Mouse (Mus musculus) kidney, adult 11 months (tissue): ENCODE results near the gene Pigm.
A peak's percentile ranks its signal among the peaks of the same experiment; 100 is the strongest.

Source experiments
- DNase-seq: peaks from one replicate; pipeline ENCODE4 v3.0.0; 2022

Gene Pigm

DNA sequence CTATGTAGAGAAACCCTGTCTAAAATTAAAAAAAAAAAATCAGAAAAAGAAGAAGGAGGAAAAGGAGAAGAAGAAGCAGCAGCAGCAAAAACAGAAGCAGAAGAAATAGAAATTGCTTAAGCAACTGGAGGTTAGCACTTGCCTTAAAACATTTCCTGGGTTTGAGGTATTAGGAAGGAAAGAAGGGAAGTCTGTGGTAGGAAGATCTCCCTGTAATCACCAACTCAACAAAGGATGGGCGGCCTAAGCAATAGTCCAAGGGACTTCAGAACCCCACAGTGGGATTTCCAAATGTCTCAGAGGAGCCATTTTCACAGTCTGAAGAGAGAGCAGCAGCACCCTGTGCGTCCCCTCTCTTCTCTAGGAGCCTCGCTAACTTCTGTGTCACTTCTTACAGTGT, 23.9 kb upstream of the Pigm start:
- no peak for DNase-seq

GRCm38 (mm10) chr1:172355336-172355735, 21.0 kb upstream of the Pigm start:
- DNase-seq: no peak

DNA sequence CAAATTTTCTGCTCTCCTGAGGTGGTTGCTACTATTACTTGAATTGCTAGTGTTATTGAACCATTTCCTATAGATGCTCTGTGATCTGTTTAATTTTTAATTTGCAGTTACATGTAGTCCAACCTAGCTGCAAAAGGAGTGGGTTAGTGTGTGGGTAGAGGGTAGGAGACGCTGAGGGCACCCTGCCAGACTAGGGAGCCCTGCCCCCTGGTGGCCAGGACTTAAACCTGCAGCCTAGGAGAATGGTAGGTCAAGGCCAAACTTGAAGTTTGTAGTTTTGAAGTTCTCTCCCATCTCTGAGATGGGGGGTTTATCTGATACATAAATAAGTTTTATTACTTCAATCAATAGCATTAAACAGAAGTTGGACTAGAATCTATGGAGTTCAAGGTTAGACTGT, 18.8 kb upstream of the Pigm start:
- DNase-seq: no peak

DNA sequence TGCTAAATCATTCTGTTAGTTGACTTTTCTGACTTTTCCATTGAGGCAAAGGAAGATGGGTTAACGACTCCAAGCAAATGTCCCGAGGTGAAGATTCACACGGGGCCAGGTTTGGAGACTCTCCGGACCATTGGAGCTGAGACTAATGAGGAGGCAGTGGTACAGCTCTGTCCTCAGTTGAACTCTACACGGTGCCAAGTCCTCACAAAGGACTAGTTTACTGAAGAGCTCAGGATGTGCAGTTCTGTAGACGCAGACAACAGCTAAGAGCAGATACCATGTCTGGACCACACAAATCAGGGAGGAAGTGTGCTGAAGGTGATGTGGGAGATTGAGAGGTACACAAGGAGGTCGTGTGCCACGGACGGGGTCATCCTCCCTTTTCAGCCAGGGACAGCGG, 18.0 kb upstream of the Pigm start:
- DNase-seq: no peak

DNA sequence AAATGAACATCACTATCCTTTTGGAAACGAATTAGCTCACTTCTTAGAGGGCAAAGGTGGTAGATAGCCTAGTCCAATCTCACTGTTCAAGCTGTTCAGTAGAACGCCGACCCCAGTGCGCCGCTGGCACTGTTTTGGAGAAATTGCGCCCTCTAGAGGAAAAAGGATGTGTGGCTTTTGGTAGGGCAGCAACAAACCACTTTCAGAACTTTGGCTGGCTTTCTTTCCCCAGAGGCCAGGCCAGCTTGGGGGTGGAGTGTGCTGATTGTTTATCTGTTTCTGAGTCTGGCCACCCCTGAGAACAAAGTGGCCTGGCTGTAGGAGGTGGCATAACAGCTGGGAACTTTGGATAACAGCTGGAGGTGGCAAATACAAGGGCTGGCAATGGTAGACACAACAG, 11.7 kb upstream of the Pigm start:
- DNase-seq: no peak

DNA sequence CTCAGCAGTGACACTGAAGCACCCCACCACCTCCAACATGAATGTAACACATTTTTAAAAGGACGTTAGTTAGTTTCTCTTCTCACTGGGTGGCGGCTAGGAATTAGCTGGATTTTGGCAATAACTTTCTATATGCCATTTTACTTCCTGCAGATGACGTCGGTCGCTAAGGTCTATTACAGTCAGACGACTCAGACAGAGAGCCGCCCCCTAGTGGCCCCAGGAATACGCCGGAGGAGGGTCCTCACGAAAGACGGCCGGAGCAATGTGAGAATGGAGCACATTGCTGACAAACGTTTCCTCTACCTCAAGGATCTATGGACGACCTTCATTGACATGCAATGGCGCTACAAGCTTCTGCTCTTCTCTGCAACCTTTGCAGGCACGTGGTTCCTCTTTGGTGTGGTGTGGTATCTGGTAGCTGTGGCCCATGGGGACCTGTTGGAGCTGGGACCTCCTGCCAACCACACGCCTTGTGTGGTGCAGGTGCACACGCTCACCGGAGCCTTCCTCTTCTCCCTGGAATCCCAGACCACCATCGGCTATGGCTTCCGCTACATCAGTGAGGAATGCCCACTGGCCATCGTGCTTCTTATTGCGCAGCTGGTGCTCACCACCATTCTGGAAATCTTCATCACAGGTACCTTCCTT, 7.5 kb upstream of the Pigm start:
- no peak for DNase-seq

GRCm38 (mm10) chr1:172376758-172377458, 562 bp downstream of the Pigm start:
- no peak for DNase-seq

- DNase-seq: peak; percentile 47
These were observed 3.7 kb downstream of the Pigm start for GRCm38 (mm10) chr1:172380066-172380465.

- DNase-seq: no peak
These were observed 5.7 kb downstream of the Pigm start for GRCm38 (mm10) chr1:172382090-172382489.

GRCm38 (mm10) chr1:172387246-172387645, 10.9 kb downstream of the Pigm start:
- no peak for DNase-seq

DNA sequence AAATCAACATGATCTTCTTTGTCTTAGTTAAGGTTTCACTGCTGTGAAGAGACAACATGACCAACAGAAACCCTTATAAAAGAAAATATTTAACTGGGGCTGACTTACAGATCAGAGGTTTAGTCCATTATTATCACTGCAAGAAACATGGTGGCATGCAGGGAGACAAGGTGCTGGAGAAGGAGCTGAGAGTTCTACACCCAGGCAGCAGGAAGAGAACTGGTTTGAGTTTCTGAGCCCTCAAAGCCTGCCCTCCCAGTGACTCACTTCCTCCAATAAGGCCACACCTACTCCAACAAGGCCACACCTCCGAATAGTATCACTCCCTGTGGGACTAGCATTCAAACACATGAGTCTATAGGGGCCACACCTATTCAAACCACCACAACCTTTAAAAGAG, 14.4 kb downstream of the Pigm start:
- no peak for DNase-seq

DNA sequence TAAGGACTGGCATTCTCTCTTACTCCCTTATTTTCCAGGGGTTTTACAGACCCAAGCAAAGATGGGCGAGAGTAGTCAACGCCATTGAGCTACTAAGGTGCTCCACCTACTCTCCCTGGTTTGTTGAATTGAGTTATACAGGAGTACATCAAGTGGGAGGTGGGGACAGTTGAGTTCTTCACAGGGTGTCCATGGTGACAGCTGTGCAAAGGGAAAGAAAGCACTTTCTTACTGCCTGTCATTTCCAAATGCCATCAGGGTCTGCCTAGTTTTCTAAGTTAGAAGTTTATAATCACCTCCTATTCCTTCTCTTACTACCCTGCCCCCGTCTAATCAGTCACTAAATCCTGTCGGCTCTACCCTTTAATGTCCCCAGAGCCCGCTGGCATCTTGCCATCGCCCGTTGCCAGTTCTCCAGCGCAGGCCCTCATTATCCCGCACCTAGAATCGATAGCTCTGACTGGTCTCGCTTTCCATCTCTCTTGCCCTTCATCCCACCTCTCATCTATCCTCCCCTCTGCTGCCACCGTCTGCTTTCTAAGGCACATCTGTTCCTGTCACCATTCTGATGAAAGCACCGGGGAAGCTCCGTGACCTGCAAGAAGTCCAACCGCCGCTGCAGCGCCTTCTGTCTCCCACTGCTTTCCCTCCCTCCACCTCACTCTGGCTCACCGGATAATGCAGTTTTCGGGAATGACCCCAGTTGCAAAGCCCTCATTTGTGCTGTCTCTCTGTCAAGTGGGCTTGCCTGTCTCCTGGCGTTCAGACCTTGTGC, 15.6 kb downstream of the Pigm start:
- DNase-seq: no peak

DNA sequence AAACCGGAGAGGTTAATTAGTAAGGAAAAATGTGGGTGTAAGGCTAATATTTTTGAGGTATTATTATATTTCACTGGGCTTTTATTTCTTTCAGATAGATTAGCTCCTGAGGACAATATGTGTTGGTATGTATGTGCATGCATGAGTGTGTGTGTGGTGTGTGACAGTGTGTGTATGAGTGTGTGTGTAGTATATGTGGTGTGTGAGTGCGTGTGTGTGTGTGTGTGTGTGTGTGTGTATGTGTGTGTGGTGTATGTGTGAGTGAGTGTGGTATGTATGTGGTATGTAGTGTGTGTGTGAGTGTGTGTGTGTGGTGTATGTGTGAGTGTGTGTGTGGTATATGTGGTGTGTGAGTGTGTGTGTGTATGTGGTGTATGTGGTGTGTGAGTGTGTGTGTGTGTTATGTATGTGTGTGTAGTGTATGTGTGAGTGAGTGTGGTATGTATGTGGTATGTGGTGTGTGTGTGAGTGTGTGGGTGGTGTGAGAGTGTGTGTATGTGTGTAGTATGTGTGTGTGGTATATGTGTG, 16.4 kb downstream of the Pigm start:
- DNase-seq: no peak

DNA sequence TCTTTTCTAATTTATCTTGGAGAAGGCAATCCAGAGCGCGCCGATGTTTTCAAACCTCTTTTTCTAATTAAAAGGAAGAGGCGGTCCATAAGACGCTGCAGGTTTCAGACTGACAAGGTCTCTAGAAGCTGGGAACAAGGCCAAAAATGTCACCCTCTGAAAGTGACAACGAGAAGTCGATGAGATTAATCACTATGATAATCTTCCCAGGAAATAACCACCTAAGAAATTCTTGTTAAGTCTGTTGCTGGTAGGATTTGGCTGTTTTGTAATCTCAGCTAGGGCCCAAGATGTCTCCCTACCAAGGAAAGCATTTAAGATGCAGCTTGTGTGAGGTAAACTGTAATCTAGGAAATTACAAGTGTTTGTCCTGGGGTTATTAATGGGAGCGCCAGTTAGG, 17.4 kb downstream of the Pigm start:
- no peak for DNase-seq

DNA sequence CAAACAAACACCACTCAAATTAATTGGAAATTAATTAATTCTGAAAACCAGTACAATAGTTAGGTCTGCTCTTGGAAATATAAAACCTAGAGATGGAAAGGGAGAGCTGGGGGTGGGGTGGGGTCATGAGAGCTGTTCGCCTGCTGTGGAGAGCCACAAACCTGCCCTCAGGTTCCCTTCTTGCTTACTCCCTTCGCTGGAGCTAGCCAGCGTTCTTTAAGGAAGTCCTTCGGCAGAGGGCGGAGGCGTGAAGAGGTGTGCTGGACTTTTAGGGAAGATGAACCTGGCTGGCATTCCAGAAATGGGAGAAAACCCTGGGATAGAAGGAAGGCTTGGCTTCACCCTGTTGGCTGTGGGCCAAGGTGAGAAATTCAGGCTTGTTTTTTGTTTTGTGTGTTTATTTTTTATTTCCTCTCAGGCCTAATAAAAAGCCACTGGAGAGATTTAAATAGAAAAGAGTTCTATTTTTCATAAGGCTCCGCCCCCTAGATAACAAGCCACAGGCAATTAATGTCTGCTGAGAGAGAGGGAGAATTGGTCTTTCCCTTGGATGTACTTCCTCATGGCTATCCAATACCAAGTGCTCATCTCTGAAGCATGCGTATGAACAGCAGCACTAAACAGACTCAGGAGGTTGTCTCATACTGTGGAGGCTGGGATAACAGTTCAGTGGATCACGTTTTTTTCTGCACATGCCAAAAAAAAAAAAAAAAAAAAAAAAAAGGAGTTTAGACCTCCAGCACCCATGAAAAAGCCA, 20.8 kb downstream of the Pigm start:
- DNase-seq: no peak

- DNase-seq: no peak
These were observed 29.8 kb downstream of the Pigm start for GRCm38 (mm10) chr1:172406077-172406706.

- DNase-seq: no peak
These were observed 32.6 kb downstream of the Pigm start for GRCm38 (mm10) chr1:172408996-172409395.

DNA sequence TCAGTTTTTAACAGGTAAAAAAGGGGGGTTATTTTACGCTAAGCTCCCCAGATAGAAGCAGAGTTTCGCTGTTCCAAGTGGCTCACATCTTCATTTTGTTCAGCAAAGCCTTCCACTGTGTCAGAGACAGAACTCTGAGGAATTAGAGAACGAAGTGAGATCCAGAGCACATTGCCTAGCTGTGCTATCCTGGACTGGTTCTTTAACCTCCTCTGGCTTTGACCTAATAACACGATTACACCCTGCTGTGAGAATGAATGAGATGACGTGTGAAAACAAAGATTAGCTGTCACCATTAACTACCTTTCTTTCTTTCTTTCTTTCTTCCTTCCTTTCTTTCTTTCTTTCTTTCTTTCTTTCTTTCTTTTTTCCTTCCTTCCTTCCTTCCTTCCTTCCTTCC, 33.1 kb downstream of the Pigm start:
- DNase-seq: no peak

- DNase-seq: peak; percentile 40
These were observed 34.5 kb downstream of the Pigm start for GRCm38 (mm10) chr1:172410806-172411205.

- peak; percentile 40 for DNase-seq
These were observed 35.9 kb downstream of the Pigm start for GRCm38 (mm10) chr1:172412204-172412603.

DNA sequence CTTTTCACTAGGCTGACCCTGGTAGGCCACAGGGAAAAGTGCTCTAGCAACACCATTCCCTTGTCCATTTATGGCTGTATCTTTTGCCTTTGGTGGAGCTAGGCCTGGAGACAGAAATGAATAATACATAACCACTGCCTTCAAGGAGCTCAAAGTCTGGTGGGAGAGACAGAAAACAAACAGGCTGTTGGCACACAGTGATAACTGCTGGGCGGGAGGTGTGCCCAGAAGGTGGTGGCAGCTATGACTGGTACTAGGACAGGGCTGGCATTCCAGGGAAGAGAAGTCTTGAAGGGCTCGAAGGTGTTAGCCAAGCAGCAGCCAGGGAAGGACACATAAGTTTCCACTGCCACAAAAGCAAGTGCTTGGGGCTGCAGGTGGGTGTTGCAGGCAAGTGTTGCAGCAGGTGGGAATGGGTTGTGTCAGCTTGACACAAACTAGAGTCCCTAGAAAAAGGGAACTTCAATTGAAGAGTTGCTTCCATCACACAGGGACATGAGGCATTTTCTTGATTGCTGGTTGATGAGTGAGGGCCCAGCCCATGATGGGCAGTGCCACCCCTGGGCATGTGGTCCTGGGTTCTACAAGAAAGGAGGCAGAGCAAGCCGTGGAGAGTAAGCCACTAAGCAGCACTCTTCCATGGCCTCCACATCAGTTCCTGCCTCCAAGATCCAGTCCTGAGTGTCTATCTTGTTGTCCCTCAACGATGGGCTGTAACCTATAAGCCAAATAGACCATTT, 37.3 kb downstream of the Pigm start:
- peak; percentile 31 for DNase-seq

DNA sequence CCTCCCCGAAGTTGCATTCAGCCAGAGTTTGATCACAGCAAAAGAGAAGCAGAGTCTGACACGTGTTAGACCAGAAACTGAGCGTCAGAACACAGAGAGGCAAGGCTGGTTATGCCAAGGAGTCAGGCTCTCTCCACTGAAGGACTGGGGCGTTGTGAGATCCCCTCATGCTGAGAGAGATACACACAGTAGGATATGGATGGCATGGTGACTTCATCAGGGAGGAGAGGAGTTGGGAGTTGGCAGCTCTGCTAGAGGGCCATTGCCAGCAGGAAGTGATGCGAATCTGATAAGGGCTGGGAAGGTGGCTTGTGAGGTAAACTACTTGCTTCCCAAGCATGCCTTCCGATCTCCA, 37.9 kb downstream of the Pigm start:
- no peak for DNase-seq
